Mouse (Mus musculus) myocyte (in vitro differentiated cells): ENCODE data around the gene Ldhd.

Experiments used
- MAX ChIP-seq: IDR thresholded peaks from one replicate; pipeline ENCODE4 v1.6.1; 2011; ENCODE audit warnings: low read depth, mild to moderate bottlenecking, control low read depth
- POLR2A ChIP-seq: IDR thresholded peaks from one replicate; pipeline ENCODE4 v1.6.1; 2011; ENCODE audit warnings: low read depth, mild to moderate bottlenecking, control low read depth, moderate library complexity; ENCODE audit not compliant: insufficient read length
- USF1 ChIP-seq: IDR thresholded peaks from one replicate; pipeline ENCODE4 v1.6.1; 2011; ENCODE audit warnings: low read depth, mild to moderate bottlenecking, control low read depth, moderate library complexity

GRCm38 (mm10) chr8:111662473-111662872, 32.3 kb upstream of the Ldhd start:
- no peak for TF ChIP-seq POLR2A
- TF ChIP-seq MAX: no peak
- no peak for TF ChIP-seq USF1
